Mouse (Mus musculus) cerebellum, adult 9-10 months (tissue): ENCODE data around the gene Cd247.
"Not testable (repeated sequence)": the region's sequence is repeated elsewhere in the genome, so short reads cannot be mapped to it uniquely, and the experiment has no call there.

Experiments used
- DNase-seq: peaks from one replicate; pipeline ENCODE4 v3.0.0; 2022

The Cd247 gene

DNA sequence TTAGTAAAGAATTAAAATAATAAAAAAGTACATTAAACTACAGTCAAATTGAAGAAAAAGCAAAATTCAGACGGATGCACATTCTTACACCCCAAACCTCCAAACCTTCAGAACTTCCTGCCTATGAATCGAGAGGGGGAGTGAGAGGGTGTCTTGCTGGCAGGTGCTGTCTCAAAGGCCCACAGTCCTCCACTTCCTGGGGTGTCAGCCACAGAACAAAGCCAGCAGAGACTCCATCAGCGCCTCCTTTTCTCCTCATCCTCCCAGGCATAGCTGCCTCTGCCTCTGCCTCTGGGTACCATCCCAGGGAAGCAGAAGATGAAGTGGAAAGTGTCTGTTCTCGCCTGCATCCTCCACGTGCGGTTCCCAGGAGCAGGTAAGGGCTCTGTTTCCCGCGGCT, at the start of gene Cd247:
Gene Cd247 (plus strand): TSS at position 171 of the 400 bp plus-strand sequence.
- no peak for DNase-seq

DNA sequence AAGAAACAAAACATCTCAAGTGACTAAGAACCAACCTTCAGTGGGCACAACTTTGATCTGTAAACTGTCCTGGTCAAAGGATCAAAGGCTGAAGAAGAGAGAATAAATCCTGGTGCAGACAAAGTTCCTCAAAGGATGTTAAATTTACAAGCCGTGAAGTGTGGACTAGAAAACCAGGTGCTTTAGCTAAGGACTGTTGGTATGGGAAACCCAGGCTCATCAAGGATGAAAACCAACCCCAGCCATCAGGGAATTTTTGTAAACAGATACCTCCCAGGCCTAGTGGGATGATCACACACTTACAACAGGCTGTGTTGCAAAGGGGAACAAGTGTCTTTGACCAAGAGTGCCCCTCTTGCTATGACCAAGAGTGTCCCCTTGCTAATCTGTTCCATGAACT, 49.5 kb upstream of the Cd247 start:
- DNase-seq: no peak

DNA sequence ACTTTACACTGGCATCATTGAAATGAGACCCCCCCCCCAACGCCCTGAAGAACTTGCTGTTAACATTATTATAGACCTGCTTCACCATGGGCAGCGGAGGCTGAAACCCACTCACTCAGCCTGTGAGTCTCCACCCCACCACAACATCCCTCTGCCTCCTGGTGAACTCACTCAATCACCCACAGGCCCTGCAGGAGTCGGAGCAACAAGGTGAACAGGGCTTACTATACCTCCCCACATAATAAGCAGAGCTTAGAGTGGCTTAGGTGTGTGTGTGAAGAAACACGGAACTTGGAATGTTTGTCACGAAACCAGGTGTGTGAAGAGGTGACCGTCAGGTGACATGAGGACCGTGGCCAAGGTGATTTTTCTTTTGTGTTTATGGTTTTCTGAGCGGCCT, 46.5 kb upstream of the Cd247 start:
- no peak for DNase-seq

DNA sequence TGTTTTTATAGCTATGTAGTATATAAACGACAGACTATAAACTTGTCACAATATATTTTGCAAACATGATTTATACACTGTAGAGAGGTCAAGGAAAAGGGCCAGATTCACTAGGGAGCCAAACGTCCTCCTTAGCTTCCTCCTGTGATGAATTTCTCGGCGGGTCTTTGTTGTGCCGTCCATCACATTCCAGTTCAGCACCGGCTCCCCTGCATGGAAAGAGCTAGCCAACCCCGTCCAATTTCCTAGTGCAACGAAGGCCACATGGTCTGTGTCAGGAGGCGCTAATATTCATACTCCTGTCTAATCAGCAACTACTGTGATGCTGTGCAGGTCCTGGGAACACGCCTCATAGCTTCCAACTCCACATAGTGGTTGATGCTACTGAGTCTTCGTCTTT, 40.4 kb upstream of the Cd247 start:
- DNase-seq: no peak

DNA sequence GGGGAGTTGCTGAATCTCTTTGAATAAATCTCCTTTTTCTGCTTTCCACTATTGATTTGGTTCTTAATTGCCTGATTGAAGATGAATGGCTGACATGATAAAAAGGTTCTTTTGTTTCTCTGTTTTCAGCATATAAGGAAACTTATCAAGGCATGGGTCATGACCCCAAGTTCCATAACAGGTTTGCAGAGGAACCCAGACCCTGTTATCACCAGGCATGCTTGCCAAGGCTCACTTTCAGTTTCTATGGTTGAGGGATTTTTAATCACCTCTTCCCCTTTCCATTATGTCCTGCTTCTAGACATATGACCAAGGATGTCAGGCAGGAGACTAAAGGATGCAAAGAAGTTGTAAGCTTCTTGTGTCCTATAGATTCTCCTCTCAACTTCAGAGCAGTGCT, 37.3 kb upstream of the Cd247 start:
- DNase-seq: no peak

DNA sequence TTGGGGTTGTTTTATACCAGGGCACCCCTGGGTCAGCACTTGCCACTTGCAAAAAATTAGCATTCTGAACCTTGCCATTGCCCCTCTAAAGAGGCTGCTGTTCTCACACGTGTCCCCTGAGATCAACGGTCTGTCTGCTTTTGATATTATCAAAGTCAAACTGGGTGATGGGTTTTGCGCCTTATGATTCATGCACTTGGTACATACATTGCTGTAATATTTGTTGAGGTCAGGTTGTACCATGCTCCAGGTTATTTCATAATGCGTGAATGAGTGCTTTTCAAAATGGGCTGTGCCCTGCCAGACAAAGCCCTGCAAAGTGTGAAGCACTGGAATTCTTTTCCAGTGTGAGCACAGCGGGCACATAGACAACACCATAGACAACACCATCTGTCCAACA, 36.6 kb upstream of the Cd247 start:
- no peak for DNase-seq

DNA sequence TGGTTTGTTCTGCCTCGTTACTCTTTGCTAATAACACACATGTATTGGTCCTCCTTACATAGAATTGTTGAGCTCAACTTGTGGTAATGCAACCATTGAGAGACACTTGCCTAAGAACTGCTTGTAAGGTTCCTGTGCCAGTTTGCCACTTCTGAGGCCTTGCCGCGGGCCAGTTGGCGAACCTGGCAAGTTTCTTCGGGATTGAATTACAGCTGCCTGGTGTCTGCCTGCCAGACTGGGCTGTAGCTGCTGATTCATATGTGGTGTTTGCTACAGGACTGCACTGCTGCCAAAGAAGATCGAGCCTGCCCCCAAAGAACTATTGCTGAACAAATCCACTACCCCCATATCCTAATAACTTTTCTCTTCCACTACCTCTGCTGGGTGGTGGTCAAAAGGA, 34.3 kb upstream of the Cd247 start:
- no peak for DNase-seq

DNA sequence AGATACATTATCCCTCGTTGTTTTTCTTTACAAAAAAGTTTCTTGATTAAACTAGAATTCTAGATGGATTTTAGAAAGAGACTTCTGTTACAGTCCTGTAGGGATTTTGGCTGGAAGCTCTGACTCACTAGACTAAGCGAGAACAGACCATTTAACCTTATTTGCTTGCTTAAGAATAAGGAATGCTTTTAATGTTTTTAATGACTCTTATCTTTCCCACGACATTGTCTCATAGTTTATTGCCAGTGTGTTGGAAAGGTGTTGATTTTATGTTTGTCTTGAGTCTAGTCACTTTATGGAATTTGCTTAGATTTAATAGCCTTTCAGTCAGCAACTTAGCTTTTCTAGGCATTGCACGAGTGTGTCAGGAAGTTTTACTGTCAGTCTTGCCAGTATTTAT, 33.3 kb upstream of the Cd247 start:
- no peak for DNase-seq

DNA sequence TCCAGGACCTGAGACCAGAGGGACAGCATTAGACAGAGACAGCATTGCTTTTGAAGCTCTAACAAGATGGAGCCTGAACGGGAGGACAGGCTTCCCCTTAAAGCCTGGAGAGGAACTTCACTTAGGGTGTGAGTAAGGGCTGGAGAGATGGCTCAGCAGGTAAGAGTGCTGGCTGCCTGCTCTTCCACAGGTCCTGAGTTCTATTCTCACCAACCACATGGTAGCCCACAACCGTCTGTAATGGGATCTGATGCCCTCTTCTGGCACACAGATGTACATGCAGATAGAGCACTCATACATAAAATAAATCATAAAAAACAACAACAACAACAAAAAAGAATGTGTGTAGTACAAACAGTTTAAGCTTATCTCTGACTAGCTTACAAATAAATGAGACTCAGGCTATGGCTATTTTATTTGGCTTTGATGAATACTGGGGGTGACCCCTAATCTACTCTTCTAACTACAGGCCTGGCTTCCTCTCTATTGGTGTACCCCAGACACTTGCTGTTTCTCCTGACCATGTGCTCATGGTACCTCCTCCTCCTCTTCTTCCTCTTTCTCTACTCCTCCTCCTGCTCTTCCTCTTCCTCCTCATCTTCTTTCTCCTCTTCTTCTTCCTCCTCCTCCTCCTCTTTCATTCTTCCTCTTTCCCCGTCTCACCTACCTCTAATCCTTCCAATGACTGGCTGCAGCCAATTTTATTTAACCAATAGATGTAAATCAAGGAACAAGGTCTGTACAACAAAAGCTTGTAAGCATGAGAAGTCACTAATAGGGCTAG, 26.8 kb upstream of the Cd247 start:
- no peak for DNase-seq

DNA sequence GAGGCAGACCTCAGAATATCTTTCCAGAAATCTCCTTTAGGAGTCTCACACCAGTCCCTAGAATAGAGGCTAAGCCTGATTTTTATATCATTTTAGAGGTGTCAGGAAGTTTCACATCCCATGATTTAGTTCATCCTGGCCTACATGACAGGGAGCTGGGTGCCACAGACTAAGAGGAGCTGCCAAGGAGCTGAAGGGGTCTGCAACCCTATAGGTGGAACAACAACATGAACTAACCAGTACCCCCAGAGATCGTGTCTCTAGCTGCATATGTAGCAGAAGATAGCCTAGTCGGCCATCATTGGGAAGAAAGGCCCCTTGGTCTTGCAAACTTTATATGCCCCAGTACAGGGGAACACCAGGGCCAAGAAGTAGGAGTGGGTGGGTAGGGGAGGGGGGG, 26.0 kb upstream of the Cd247 start:
- not testable (repeated sequence) for DNase-seq

DNA sequence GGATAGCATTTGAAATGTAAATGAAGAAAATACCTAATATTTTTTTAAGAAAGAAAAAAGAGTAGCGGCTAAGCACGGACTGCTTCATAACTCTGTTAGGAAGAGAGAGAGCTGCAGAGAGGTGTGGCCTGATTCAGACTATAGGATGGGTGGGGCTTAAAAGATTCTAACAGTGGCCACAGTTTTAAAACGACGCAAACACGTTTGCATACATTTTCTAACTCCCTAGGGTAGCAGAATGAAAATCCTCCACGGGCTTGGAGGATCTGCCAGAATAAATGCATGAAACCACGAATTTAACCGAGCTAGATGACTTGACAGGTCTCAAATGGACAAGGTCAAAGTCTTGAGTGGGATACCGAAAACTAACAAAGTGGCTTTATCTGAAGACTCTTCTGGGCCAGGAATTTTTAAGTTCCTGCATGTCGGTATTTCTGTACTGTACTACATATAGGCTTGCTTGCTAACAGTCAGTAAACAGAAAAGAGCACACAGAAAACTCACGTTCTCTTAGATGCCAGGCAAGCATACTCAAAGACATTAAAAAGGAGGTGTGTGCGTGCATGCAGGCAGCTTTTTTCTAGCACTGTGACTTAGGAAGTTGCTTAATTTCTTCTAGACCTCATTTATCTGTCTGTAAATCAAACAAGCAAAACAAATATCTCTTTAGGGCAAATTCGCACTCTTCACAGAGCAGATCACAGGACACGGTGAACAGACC, 25.4 kb upstream of the Cd247 start:
- no peak for DNase-seq

DNA sequence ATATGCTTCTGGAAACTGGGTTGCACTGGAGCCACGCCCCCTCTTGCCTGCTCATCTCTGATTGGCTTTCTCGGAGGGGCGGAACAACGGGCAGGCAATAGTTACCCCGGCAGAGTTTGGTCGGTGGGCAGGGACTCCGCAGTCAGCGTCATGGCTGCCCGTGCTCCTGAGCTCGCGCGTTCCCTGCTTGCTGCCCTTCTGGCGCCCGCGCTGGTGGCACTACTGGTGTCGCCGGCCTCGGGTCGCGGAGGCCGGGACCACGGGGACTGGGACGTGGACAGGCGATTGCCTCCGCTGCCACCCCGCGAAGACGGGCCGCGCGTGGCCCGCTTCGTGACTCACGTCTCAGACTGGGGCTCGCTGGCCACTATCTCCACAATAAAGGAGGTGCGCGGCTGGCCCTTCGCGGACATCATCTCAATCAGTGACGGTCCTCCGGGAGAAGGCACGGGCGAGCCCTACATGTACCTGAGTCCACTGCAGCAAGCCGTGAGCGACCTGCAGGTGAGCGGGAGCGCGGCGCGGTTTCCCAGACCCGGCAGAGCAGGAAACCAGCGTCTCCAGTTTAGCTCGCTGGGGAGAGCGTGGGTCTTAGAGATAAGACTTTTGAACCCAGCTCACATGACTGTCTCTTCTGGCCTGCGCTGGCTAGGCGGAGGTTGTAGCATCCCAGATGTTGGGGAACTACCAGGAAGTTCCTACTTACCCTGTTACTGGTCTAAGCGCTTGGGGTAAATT, 24.7 kb upstream of the Cd247 start, which contains the start of gene Creg1:
Gene Creg1 (plus strand): TSS at position 112 of the 738 bp plus-strand sequence.
- DNase-seq: peak; percentile 95

DNA sequence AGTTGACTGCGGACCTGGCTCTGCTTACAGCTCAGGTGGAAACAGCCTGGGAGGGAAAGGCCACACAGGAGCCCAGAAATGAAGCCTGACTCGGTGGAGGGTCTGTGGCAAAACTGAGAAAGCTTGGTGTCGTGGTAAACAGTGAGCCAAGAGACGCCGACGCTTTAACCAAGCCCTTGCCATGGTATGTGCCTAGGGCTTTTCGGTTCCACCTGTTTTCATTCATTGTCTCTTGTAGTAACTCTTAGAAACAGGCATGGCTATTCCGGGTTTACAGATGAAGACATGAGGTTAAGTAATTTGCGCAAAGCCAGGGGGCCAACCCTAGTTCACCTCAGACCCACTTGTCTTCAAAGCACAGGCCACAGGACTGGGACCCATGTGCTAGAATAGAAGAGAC, 23.9 kb upstream of the Cd247 start:
- no peak for DNase-seq

DNA sequence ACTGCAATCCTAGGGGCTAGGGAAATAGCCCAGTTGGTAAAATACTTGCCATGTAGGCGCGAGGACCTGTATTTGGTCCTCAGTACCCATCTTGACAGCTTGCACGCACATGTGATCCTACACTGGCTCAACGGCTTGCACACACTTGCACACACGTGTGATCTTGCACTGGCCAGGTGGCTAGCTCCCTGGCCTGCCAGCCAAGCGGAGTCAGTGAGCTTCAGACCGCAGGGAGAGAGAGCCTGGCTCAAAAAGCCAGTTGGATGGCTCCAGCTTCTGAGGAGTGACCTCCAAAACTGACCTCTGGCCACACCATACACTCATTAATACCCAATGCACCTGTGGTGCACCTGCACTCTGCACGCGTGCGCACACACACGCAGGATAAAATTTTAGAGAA, 23.4 kb upstream of the Cd247 start:
- no peak for DNase-seq

DNA sequence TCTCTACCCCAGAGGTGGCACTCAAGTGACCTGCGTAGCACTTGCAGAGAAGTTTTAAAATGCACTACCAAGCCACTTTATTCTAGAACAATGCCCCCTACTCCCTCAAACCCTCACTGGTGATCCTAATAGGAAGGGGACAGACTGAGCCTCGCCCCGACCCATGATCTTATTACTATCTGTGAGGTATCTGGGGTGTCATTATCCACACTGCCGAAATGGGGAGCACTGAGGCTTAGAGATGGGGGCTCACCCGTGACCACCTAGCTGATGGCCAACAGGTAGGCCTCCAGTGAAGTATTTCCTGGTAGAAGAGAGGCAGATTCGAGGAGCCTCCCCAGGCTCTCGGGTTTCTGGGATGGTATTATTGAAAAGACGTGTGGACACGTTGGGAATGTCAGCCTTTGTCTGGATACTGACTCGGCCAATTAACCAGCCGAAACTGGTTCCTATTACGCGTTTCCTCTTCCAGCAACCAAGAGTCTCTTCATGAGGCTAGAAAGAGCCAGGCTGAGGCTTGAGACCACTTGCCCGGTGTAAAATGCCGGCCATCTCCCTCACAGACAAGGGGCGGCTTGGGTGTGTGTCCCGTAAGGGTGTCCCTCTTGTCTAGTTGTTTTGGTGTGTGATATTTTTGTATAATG, 22.7 kb upstream of the Cd247 start:
- DNase-seq: no peak

DNA sequence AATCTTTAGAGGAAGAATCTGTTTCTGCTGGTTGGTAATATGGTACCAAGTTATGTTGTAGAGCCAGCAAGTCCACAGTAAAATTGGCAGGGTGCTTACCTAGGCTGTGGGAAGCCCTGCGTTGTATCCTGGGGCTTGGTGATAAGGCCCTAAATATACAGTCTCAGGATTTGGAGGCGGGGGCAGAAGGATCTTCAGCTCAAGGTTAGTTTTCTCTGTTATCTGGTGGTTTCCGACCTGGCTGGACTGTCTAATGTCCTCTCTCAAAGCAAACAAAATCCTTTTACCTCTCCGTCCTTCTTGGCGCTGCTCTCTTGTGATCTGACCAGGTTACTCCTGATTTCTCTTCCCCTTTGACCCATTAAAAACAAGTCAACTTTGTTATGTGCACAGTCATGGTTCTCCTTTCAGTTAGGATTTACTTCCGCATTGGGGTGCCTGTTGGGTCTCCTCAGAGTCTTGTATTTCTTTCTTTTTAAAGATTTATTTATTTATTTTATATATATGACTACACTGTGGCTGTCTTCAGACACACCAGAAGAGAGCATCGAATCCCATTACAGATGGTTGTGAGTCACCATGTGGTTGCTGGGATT, 22.1 kb upstream of the Cd247 start:
- no peak for DNase-seq

DNA sequence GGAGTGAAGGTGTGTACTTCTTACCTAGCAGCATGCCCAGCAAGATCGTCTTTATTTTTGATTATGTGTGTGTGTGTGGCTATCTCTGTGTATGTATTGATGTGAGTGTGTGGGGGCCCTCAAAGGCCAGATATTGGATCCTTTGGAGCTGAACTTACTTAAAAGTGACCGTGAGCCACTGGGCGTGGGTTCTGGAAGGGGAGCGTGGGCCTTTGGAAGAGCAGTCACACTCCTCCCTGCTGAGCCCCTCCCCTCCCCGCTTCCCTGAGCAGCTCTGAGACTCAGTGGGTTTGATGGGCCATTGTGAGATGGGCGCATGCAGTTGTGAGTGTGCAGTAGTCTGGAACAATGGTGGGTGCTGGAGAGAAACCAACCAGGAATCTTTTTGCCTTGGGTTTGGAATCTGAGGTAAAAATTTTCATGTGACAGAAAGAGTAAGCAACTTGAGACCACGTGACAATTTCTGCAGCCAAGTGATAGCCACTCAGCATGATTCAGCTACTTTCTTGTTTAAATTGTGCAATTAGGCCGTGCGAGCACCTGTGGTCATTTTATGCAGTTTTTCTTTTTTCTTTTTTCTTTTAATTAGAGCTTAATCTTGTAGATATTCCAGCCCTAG, 19.5 kb upstream of the Cd247 start:
- DNase-seq: no peak

DNA sequence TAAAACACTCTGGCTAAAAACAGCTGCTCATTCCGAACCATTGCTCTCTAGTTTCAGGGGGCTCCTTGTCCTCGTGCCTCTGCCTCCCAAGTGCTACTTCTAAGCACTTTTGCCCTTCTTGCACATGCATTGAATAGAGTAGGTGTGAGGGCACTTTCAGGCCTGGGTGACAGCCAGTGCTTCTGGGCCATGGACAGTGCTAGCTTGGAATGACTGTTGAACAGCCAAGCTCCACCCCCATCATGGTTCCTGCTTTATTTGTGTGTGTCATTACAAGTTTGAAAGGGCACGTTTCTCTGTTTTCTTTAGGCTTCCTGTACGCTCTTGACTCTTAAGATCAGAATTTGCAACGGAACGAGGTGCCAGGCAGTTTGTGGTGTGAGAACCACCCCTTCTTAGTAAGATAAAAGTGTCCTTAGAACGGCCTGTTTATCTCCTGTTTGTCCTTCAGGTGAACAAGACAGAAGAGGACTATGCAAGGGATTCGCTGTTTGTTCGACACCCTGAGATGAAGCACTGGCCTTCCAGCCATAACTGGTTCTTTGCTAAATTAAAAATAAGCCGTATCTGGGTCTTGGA, 18.2 kb upstream of the Cd247 start:
- DNase-seq: no peak

DNA sequence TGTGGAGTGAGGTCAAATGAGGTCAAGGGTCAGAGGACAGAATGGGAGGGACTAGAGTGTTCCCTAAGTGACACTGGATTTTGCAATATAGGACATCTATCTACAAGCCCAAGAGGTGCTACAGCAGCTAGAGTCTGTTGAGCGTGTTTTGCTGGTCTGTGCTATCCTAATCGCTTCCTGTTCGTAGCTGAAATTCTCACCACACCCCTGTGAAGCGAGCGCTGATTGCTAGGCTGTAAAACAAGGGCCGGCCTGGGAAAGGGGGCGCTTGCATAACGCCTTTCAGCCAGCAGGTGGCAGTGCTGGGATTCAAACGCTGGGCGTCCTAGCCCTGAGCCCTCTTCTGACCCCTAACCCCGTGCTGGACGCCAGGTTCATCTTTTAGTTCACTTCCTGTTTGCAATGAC, 17.0 kb upstream of the Cd247 start:
- DNase-seq: peak; percentile 54

DNA sequence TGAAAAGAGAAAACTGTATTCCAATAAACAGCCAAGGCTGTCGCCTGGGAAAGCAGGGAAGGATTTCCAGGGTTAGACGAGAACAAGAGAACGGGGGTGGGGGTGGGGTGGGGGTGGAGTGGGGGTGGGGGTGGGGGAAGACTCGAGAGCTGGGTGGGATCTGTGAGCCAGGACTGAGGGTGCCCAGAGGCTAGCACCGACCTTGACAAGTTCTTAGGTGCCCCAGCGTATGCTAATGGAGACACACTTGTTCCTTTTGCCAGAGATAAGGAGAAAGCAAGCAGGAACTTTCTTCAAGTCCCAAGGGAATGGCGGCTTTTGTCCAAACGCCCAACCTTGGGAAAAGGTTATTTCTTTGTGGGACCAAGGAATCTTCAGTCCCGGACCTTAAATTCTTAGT, 16.5 kb upstream of the Cd247 start:
- no peak for DNase-seq

DNA sequence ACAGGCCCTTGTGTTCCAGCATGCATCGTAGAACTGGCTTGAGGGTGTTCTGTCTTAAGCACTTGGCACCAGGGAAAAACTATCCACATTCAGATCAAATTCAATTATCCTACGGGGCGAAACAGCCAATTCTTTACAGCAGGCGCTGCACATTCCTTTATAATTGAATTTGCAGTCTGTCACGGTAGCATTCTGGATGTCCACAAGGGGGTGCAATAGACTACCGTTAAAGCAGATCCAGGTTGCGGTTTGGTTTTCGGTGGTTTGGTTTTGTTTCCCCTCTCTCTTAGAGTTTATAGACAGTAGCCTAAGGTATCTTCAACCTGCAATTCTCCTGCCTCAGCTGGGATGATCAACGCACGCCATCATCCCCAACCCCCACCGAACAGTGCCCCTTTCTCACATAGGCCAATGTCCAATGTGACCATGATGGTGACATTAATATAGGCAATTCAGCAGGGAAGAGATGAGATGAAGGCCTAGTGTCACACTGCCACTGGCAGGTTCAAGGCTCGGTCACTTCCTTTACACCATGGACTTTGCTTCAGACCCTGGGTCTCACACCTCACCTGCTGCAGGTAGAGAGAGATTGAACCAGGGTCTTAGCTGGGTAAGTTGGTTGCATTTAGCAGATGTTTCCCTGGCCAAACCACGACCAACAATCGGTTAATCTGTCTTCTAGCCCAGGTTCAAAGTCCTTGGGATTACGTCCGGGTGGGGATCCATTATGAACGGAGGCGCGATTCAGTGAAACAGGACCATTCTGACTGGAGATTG, 12.8 kb upstream of the Cd247 start:
- peak; percentile 57 for DNase-seq
